Mouse (Mus musculus): ENCODE data around the gene Dtl.

The Dtl gene

GRCm38 (mm10) chr1:191574871-191575457 lies 380 bp downstream of the Dtl start:
- DNase-seq = no peak

GRCm38 (mm10) chr1:191573906-191574639 lies 1.3 kb downstream of the Dtl start:
- no peak for DNase-seq

GRCm38 (mm10) chr1:191570415-191570814 lies 4.9 kb downstream of the Dtl start:
- no peak for DNase-seq

GRCm38 (mm10) chr1:191569625-191570024 lies 5.7 kb downstream of the Dtl start:
- no peak for DNase-seq

GRCm38 (mm10) chr1:191567859-191568258 lies 7.5 kb downstream of the Dtl start:
- DNase-seq = no peak

GRCm38 (mm10) chr1:191562823-191563365 lies 12.4 kb downstream of the Dtl start:
- peak; percentile 20 for DNase-seq

- DNase-seq = no peak
Observed at GRCm38 (mm10) chr1:191559779-191560178, 15.6 kb downstream of the Dtl start.

- no peak for DNase-seq
Observed at GRCm38 (mm10) chr1:191557109-191557508, 18.2 kb downstream of the Dtl start.

DNA sequence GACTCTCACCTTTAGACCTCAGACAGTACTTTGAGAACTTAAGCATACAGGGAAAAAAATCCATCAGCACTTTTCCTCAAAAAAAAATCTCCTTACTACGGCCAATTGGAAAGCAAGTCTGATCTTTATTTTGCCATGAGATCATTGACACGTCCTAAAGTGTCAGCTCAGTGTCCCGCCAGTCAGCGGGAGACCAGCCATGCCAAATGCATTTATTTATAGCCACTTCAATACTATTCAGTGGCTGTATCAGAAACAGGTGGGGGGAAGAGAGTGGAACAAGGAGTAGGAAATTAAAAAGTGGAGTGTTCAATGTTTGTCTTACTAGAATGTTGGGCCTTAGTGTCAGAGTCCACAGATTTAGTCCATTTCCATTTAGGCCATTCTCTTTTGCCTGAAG lies 24.6 kb downstream of the Dtl start:
- no peak for DNase-seq

DNA sequence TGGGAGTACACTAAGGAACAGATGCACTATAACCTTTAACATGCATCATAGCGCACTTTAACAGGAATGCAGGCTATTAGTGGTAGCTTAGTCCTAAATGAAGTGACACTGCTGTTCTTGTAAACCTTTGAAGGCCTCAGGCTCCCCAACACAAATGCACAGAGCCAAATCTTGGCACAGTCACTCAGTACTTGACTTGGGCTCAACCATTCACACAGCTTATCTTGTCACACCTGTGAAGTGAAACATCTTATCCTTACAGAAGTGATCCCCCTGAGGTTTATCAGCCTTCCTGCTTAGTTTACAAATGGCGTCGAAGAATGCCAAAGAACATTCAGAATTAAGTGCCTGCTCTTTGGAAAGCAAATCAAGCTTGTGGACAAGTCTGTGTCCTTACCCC lies 31.6 kb downstream of the Dtl start:
- DNase-seq = no peak

DNA sequence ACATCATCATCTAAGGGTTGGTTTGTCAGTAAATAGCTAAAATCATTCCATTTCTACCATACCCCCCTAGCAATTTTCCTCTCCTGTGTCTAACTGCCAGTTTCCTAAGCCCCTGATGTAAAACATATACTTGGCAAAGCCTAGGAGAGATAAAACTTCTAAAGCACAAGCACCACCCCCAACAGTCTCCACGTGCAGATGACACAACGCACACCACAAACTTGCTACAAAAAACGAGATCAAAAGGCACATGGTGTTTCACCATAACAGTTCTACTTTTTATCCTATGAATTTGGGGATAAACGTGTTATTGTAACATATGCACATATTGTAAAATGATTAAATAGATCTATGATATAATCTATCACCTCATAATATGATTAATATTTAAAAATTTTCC lies 33.7 kb downstream of the Dtl start:
- DNase-seq = no peak

DNA sequence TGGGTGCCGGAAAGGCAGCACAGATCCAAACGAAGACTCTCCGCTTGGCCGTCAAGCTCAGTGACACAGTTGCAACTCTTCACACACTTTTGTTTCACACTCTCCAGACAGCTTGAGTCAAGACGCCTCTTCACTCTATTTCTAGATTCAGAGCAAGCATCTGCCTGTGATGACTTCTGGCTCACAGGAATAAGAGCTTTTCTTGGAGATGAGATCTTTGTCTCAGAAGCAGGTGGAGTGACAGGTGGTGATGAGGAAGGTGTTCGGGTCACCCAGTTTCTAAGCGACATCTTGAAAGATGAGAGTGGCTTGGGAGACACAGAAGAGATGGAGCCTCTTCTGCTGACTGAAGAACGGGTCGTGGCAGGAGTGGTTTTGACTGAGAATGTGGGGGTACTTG lies 34.3 kb downstream of the Dtl start:
- no peak for DNase-seq

- DNase-seq = no peak
Observed at GRCm38 (mm10) chr1:191540300-191540699, 35.0 kb downstream of the Dtl start.

DNA sequence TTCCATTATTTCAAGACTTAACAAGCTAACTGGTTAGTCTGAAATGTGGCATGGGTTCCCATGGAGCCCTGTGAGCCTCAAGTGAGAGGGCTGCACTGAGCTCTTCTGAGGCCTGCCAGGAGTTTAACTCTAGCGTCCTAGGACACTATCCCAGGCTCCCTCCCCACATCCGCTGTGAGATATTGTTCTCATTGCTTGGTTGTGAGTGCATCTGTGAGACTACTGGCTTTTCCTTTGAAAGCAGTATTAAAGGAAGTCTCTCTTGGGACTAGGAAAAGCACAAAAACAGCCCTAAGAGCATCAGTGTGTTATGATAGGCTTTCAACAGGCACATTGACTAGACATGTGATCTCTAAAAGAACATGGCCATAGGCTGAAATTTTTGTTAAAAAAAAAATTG lies 40.4 kb downstream of the Dtl start:
- no peak for DNase-seq

DNA sequence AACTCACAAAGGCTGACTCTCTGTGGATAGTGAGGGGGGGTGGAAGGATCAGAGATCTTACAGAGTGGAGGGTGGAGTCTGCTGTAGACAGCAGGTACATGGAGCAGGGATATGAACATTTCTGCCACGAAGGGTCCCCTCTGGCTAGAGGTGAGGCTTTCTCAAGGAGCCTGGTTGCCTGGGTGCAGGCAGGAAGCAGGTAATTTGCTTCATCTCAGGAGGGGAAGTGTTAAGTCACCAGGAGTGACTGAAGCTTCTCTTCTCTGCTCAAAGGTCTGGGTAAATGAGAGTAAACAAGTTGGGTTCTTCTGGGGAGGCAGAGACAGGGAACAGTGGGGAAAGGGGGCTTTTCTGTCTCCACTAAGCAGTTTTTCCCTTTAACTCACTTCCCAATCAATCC lies 44.3 kb downstream of the Dtl start:
- no peak for DNase-seq

DNA sequence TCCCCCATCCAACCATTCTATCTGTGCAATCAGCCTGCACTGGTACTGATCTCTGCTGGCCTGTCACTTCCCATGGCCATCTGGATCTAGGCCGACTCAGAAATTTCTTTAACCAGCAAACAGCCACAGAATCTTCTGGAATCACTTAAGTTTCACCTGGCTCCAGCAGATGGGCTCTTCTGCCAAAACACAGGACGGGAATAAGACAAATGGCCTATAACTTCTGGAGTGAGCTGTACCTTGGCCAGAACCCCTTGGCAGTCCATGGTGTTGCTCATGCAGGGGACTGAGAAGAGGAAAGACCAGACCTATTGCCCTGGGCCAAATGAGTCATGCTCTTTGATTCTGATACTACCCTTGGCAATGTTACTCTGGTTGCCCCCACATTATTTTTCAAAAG lies 45.9 kb downstream of the Dtl start:
- no peak for DNase-seq

GRCm38 (mm10) chr1:191527921-191528612 lies 47.3 kb downstream of the Dtl start:
- no peak for DNase-seq

DNA sequence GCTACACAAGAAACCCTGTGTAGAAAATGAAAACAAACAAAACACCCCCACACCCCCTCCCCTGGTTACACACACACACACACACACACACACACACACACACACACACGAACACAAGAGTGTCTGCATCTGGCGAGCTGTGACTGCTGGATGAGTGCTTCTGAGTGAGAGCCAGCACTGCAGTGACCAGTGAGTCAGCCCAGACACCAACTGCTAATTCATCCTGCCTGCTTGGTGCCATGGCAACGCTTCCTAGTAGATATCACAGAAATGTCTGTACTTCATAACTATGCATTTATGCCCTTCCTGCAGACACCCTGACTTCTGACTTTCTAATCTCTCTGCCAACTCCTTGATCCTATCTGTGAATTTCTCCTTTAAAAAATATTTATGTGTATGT lies 48.3 kb downstream of the Dtl start:
- DNase-seq = no peak

DNA sequence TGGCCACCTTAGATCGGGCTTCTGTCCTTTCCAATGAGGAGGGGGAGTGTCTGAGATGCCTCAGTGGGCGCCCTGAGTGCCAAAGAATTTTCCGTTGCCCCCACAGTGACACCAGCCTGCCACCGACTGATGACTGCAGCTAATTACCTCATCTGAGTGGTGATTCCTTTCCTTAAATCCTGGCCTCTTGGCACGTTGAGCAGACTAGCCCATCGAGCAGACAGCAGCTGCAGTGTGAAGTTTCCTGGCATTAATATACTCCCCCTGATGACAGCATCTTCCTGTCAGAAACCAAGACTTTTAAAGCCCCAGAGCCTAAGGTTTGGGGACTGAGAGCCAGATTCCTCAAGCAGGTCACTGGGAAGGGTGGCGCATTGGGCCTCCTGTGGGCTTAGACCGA lies 53.9 kb downstream of the Dtl start:
- DNase-seq = no peak

DNA sequence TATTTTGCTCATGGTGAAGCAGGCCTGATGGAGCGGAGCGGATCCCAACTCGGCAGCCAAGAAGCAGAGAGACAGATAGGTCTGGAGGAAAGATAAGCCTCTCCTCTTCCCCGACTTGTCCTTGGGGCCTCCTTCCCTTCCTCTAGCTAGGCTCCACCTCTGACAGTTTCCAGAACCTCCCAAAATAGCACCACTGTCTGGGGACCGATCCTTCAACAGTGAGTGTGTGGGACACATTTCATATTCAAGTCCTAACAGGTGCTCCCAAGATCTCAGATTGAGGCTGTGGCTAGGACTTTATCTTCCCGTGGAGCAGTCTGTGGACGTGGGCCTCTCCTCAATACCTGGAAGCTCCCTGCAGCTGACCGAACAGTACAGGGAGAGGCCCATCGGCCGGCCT lies 54.7 kb downstream of the Dtl start:
- DNase-seq = no peak

DNA sequence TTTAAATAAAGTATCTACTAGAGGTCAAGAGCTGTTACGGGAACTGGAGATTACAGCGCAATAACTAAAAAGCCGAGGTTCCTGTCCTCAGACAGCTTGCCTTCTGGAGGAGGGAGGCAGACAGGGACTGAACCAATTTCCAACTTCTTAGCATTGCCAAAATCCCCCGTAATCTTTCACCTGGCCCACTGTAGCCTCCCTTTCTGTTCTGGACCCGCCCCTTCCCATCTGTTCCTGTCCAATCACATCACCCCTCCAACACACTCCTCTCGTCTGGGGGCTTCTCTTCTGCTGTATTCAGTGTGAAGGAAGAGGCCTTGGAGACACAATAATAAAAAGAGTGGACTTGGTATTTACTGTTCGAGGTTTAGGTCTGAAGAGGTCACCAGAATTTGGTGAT lies 55.1 kb downstream of the Dtl start:
- DNase-seq = no peak

- no peak for DNase-seq
Observed at GRCm38 (mm10) chr1:191519329-191520066, 55.8 kb downstream of the Dtl start.

GRCm38 (mm10) chr1:191518911-191519310 lies 56.4 kb downstream of the Dtl start:
- DNase-seq = no peak
